Mouse (Mus musculus): ENCODE measurements around the gene Smim1.
A peak's percentile ranks its signal among the peaks of the same experiment; 100 is the strongest.

The Smim1 gene

GRCm38 (mm10) chr4:154025641-154026440, at the start of gene Smim1:
TSS of gene Smim1 (minus strand) at chr4:154026230.
- peak; percentile 89 for DNase-seq (ENCODE audit: low spot score)

- no peak for DNase-seq (ENCODE audit: low spot score)
Measured at GRCm38 (mm10) chr4:154071941-154072340, 45.9 kb upstream of the Smim1 start.

- DNase-seq (ENCODE audit: low spot score): no peak
Measured at GRCm38 (mm10) chr4:154071521-154071920, 45.5 kb upstream of the Smim1 start.

GRCm38 (mm10) chr4:154070896-154071295, 44.9 kb upstream of the Smim1 start:
- no peak for DNase-seq (ENCODE audit: low spot score)

GRCm38 (mm10) chr4:154064827-154065773, 39.1 kb upstream of the Smim1 start:
- peak; percentile 13 for DNase-seq (ENCODE audit: low spot score)

- DNase-seq (ENCODE audit: low spot score): no peak
Measured at GRCm38 (mm10) chr4:154057696-154058095, 31.7 kb upstream of the Smim1 start.

GRCm38 (mm10) chr4:154056661-154057060, 30.6 kb upstream of the Smim1 start:
- no peak for DNase-seq (ENCODE audit: low spot score)

- no peak for DNase-seq (ENCODE audit: low spot score)
Measured at GRCm38 (mm10) chr4:154056046-154056445, 30.0 kb upstream of the Smim1 start.

GRCm38 (mm10) chr4:154055482-154055881, 29.5 kb upstream of the Smim1 start:
- no peak for DNase-seq (ENCODE audit: low spot score)

GRCm38 (mm10) chr4:154053065-154053464, 27.0 kb upstream of the Smim1 start:
- DNase-seq (ENCODE audit: low spot score): no peak

- no peak for DNase-seq (ENCODE audit: low spot score)
Measured at GRCm38 (mm10) chr4:154051401-154051800, 25.4 kb upstream of the Smim1 start.

GRCm38 (mm10) chr4:154045837-154046236, 19.8 kb upstream of the Smim1 start:
- DNase-seq (ENCODE audit: low spot score): no peak

GRCm38 (mm10) chr4:154042577-154042976, 16.5 kb upstream of the Smim1 start, which contains the start of gene Ccdc27:
TSS of gene Ccdc27 (minus strand) at chr4:154042677.
- no peak for DNase-seq (ENCODE audit: low spot score)

GRCm38 (mm10) chr4:154037123-154037522, 11.1 kb upstream of the Smim1 start:
- DNase-seq (ENCODE audit: low spot score): no peak

- DNase-seq (ENCODE audit: low spot score): no peak
Measured at GRCm38 (mm10) chr4:154028646-154029045, 2.6 kb upstream of the Smim1 start.

GRCm38 (mm10) chr4:154028066-154028465, 2.0 kb upstream of the Smim1 start:
- no peak for DNase-seq (ENCODE audit: low spot score)

GRCm38 (mm10) chr4:154026441-154026761, 371 bp upstream of the Smim1 start:
- DNase-seq (ENCODE audit: low spot score): no peak

- DNase-seq (ENCODE audit: low spot score): no peak
Measured at GRCm38 (mm10) chr4:154024729-154025521, 1.1 kb downstream of the Smim1 start.

GRCm38 (mm10) chr4:154023754-154024601, 2.1 kb downstream of the Smim1 start:
- no peak for DNase-seq (ENCODE audit: low spot score)

GRCm38 (mm10) chr4:154022844-154023243, 3.2 kb downstream of the Smim1 start:
- DNase-seq (ENCODE audit: low spot score): no peak

- peak; percentile 93 for DNase-seq (ENCODE audit: low spot score)
Measured at GRCm38 (mm10) chr4:154022407-154022806, 3.6 kb downstream of the Smim1 start.
